Mouse (Mus musculus): ENCODE data around the gene Abcc1. TPM values are rescaled to one million over a fixed set of nuclear protein-coding genes. Genes with fewer than 3 reads are reported as not detected.
A peak's percentile ranks its signal among the peaks of the same experiment; 100 is the strongest.

Gene Abcc1
- total RNA-seq, 4 experiments from 2014 or later, result 16.3 to 20.3 (median 19.2) TPM

DNA sequence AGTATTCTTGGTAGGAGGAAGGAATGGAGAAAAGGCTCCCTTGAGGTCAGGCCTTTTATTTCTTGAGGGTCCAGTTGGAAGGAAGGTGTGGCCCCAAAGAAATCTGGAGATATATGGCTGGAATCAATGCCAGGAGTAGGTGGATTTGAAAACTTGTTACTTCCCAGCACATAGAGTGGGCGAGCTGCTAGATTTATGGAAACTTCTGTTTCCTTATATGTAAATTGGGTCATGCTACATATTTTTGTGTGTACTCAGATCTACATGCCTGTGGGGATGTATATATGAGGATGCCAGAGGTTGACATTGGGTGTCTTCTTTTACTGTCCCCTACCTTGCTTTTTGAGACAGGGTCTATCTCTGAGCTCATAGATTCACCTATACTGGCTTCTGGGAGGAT lies 14.6 kb downstream of the Abcc1 start:
- no peak for DNase-seq (ENCODE audit: low spot score in 2 of 2)

DNA sequence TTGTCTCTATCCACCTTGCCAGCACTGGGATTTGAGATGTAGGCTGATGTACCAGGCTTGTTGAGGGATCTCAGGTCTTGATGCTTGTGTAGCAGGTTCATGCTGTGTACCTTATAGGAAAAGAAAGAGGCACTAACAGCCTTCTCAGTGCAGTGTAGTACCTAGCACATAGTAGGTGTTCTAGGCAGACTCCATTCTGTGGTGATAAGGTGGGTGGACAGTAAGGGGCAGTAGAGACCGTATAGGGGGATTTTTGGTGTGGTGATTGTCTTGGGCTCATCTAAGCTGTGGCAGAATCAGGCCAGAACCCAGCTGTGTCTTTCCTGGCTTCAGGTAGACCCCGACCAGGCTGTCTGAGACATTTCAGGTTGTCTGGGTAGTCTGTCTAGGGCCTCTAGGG lies 15.0 kb downstream of the Abcc1 start:
- DNase-seq (ENCODE audit: low spot score in 2 of 2), result no peak

DNA sequence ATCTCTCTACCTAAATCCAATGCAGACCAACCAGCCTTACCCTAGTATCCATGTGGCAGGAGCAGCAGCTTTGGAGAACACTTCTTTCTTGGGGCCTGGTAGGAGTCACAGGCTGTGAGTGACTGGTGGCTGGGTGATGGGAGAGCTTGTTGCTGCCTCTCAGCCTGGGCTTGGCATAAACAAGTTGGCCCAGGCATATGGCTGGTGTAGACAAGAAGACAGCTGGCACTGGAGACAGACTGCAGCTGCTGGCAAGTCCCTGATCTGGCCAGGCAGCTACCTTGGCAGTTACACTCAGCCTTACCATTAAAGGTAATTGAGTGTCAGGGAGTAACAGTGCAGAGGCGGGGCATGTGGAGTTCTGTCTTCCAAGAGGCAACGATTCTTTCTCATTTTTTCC lies 16.0 kb downstream of the Abcc1 start:
- peak; percentile 65 to 69 for DNase-seq (ENCODE audit: low spot score in 2 of 2)

DNA sequence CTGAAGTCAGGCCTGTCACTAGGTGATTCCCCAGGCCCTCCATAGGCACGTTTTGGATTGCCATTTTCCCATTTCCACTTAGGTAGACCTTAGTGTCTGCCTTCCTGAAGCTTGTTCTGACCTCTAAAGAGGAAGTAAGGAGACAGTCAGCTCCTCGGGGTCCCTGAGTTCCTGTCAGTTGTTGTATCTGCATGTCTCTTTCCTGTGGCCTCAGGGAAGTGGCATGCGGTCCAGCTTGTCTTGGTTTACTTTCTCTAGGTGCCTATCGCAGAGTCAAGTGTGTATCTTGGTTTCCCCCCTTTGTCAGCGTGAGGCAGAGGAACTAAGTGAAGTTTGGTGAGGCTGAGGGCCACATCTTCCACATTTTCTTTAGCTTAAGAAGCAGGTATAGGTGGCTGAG lies 17.3 kb downstream of the Abcc1 start:
- DNase-seq (ENCODE audit: low spot score in 2 of 2), result no peak

DNA sequence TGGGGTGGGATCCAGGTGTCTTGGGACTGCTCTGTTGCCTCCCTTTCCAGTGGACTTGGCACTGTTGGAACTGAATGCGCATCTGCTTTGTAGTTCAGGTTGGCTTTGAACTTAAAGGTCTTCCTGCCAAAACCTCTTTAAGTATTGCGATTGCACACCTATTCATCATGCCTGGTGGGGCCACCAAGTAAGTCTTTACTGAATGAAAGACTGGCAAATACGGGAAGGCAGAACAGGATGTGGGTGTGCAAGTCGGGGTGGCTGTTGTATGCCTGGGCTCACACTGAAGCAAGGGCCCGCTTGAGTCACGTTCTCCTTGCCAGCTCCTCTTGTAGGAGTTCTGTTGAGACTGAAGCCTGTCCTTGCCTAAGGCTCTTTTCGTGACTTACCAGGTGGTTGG lies 18.5 kb downstream of the Abcc1 start:
- DNase-seq (ENCODE audit: low spot score in 2 of 2), result no peak

DNA sequence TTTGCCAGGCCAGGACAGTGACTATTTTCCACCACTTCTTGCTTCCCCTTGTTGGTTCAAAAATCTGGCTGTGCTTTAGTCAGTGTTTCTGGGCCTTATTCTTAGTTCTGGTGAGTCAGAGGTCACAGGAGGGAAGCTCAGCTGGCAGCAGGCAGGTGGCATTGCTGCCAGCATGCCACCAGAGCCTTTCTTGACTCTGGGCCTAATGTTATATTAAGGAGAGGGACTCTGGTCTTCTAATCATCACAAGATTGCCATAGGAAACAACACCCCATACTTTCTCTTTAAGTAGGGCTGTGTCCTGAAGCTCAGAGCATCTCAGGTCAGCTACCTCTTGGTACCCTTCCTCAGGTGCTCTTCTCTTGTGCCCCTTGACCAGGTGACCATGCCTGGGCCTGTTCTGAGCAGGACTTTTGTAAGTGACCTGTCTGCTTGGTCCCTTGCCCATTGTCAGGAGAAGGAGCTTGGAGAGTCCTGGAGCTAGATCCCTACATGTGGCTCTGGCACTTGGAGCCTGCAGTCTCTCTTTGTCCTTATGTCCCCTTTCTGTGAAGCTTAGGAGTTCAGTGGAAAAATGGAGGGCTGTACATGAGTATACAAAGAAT lies 19.8 kb downstream of the Abcc1 start:
- DNase-seq (ENCODE audit: low spot score in 2 of 2), result no peak

DNA sequence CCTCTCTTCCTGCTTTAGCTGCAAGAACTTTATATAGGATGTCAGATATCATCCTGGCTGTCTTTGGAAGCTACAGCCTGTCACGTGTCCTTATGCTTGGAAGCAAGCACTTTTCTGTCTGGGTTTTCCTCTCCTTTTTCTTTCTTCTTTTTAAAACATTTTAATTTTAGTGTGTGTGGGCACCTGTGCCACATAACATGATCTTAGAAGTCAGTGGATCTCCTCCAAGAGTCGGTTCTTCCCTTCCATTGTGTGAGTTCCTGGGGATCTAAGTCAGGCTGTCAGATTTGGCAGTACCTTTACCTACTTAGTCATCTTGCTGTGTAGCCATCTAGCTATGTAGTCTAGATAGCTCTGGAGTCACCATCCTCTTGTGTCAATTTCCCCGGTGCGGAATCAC lies 37.9 kb downstream of the Abcc1 start:
- DNase-seq (ENCODE audit: low spot score in 2 of 2), result no peak

DNA sequence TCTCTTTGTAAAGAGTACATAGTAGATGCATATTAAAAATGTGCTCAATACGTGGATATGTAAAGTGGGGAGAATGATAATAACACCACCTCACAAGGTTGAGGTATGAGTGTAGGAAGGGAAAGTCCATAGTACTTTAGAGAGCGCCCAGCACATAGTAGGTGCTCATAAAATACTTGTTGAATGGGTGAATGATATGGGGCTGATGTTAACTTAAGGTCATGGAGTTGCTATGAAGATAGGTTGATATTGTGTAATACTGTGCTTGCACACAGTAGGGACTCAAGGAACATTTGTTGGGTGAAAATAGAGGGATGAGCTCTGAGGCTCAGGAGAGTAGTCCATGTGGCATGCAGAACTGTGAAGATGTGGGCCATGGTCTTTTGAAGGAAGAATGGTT lies 42.1 kb downstream of the Abcc1 start:
- DNase-seq (ENCODE audit: low spot score in 2 of 2), result no peak

DNA sequence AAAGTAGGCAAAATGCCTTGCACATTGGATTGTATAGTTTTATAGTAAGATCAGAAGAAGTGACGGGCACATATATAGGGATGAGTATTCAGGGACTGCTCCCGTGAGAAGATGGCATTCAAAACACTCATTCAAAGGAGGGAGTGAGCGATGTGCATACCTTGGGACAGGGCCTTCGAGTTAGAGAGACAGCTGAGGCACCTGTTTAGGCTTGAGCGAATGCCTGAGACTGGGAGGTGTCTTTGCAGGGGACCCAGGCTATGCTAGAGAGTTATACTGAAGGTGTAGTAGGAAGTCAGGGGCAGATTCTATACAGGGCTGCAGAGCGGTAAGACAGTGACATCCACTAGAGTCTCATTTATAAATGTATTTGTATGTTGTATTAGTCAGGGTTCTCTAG lies 44.3 kb downstream of the Abcc1 start:
- DNase-seq (ENCODE audit: low spot score in 2 of 2), result no peak

DNA sequence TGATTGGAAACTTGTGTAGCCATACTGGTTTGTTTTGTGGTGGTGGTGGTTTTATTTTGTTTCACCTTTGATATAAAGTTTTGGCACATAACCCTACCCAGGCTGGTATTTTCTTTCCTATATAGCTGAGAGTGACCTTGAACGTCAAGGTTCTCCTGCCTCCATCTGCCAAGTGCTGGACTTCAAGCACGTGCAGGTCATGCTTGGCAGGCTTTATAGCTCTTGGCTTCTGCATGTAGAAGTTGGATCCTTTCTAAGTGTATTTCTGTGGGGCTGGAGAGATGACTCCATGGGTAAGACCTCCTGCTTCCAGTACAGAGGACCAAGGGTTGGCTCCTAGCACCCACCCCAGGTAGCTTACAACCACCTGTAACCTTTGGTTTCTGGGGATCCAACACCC lies 47.8 kb downstream of the Abcc1 start:
- no peak for DNase-seq (ENCODE audit: low spot score in 2 of 2)

DNA sequence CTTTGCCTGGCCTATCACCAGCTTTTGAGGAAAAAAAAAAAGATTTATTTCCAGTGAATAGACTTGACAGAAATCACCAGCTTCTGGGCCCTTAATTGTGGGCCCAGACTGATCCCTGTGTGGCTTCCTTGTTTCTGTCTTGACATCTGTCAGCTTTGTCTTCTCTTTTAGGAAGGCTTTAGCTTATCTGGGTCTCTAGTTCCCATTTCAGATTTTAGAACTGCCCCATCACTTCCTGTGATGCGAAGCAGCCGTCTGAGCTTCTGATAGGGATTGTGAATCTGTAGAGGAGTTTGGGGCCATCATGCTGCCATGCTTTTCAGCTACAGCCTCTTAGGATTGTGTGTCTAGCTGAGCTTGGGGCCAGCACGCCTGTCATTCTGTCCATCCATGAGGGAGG lies 48.4 kb downstream of the Abcc1 start:
- no peak for DNase-seq (ENCODE audit: low spot score in 2 of 2)

DNA sequence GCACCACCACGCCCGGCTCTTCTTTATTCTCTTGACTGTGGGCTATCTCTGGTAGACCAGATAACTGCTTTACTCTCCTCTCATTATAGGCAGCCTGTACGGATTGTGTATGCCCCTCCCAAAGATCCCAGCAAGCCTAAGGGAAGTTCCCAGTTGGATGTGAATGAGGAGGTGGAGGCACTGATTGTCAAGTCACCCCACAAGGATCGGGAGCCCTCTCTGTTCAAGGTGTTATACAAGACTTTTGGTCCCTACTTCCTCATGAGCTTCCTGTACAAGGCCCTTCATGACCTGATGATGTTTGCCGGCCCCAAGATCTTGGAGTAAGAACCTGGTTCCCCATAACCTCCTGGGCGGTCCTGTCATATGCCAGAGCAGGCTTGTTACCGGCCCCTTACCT lies 49.3 kb downstream of the Abcc1 start:
- DNase-seq (ENCODE audit: low spot score in 2 of 2), result no peak

DNA sequence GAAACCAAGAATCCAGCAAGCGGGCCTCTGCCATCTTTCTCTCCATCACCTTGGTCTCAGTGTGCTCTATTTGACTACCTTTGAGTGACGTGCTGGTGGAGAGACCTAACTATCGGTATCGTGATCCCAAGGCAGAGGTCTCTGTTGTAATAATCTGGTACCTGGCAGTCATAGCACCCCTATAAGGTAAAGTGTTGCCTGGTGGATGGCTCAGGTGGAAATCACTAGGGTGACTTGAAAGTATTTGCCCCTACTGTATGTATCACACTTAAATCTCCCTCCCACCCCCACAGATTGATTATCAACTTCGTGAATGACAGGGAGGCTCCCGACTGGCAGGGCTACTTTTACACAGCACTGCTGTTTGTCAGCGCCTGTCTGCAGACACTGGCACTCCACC lies 49.8 kb downstream of the Abcc1 start:
- no peak for DNase-seq (ENCODE audit: low spot score in 2 of 2)

DNA sequence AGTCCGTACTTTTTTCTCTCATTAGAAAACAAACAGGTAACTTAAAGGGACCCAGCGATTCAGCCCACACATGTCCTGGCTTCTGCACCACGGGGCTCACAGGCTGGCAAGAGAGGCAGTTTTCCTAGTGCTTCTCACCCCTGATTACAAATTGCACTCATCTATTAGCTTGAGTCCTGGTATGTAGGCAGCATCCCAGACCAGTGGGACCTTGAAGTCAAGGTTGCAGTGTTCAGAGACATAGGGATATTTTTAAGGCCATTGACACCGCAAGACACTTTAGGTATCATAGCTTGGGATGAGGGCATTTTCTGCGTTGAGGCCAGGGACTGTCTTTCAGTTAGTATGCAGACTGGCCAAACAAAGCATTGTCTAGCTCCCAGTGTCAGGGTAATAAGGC lies 51.2 kb downstream of the Abcc1 start:
- DNase-seq (ENCODE audit: low spot score in 2 of 2), result no peak

DNA sequence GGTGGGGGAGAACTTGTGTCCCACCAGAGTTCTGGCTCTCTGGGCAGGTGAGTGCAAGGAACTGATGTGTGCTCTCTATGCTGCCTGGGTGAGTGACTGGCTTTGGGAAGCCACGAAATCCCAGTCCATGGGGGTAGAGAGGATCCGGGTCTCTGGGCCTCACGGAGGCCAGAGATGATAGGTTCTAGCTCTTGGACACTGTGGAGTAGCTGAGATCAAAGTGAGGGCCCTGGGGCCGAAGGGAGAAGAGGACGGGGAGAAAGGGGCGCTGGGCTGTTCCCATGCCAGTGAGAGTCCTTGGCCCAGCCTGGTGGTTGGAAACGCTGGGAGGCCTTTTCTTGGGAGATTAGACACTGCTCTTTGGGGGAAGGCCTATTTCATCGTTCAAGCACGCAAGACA lies 53.8 kb downstream of the Abcc1 start:
- DNase-seq (ENCODE audit: low spot score in 2 of 2), result no peak

DNA sequence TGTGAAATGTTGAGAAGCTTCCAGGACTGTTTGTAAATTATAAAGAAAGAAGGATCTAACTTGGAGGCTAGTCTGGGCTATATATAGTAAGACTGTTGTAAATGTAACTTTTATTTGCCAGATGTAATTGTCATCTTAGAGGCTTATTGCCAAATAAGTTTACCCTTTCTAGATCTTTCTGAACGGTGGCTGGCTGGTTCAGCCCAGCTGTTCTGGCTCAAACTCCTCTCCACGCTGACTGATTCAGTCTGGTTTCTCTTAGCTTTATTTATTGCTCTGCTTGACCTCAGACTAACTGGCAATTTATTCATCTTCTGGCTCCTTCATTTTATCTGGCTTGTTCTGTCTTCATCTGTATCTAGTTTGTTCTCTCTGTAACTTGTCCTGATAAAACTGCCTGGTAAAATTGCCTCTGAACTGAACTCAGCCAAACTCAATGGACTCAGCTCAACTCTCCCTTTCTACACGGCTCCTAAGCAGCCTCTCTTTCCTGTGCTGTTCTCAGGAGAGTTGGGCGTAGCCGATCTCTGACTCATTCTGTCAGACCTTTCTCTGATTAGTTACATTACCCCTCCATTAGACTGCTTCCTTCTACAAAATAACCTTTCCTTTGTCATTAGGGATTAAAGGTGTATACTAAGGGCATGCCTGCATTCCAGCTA lies 55.7 kb downstream of the Abcc1 start:
- DNase-seq (ENCODE audit: low spot score in 2 of 2), result no peak

DNA sequence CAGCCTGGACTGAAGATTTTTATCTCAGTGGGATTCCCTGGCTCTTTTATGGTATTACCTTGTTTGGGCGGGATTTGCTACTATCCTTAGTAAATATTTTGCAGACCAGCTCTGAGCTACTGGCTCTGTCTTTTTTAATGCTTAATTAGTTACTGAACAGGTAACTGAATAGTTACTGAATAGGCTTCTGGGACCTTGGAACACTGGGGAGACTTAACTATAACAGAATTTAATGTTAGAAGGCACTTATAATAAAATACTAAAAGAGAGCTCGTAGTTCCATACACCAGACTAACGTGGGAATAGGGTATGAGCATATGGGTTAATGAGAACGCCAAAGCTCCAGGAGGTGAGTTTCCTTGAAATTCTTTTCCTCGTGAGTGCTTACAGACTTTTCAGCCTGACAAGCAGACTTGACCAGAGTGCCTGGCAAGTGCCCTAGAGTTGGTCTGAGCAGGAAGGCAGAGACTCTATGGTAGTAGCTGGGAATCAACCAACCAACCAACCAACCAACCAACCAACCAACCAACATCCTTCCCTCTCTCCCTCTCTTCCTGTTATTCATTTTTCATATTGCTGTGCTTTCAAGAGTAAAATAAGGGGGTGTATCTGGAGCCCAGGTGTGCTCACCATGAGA lies 59.3 kb downstream of the Abcc1 start:
- no peak for DNase-seq (ENCODE audit: low spot score in 2 of 2)

DNA sequence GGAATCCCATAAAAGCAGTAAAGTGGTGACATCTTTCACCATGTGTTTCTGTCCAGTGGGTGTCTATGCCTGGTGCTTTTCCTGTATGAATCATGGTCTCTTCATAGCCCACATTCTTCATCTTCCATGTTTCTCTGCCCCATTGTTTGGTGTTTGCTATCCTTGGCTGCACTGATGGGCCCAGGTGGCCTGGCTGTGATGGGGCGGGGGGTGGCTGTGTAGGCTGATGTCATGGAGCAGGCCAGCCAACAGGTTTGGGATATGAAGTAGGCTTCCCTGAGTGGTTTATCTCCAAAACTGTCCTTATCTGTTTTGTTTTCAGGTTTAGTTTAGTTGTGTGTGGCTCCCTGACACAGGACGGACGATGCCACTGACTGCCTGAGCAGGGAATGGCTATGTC lies 60.7 kb downstream of the Abcc1 start:
- DNase-seq (ENCODE audit: low spot score in 2 of 2), result no peak

DNA sequence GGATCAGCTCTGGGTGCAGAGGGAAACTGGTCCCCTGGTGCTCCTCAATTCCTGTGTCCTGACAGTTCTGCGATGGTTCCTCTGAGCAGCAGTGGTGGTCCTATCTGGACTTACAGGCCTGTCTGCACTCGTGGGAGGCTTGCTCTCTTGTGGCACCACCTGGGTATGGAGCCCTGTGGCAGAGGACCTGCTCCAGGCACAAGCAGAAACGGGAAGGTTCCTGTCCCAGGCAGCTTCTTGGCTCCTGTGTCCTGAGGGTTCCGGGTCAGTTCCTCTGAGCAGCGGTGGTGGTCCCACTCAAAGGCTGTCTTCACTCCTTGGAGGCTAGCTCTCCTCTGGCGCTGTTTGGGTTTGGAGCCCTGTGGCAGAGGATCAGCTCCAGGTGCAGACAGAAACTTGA lies 68.0 kb downstream of the Abcc1 start:
- DNase-seq (ENCODE audit: low spot score in 2 of 2), result no peak

DNA sequence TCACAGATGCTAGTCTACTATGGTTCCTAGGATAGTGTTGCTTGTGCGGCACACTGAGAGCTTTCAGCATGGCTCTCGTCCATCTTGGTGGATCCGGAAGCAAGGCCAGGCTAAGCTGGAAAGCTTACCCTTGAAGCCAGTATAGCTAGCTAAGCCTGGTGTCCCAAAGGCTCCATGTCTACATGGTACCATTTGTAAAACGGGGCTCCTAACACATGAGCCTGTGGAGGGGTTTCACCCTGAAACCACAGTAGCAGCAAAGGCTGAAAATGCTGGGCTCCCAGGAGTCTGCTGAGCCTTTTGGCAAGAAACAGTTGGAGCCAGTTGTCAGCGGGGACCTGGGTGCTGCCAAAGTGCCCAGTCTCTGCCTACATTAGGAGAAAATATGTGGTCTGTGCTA lies 71.6 kb downstream of the Abcc1 start:
- DNase-seq (ENCODE audit: low spot score in 2 of 2), result no peak

DNA sequence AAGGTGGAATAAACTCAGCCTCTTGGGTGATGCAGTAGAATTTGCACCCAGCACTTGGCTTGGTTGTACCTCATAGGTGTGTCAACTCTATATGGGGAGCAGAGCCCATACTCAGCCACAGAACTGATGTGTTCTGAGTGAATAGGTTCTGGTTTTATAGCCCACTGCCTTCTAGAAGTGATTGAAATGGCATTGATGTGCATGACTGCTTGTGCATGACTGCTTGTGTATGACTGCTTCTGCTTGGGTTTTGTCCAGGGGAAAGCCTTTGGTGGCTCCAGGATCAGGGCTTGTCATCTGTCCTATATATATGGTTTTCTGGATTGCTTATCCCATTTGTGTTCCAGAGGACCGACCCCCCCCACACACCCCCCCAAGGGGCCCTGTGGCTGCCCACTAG lies 74.2 kb downstream of the Abcc1 start:
- no peak for DNase-seq (ENCODE audit: low spot score in 2 of 2)

DNA sequence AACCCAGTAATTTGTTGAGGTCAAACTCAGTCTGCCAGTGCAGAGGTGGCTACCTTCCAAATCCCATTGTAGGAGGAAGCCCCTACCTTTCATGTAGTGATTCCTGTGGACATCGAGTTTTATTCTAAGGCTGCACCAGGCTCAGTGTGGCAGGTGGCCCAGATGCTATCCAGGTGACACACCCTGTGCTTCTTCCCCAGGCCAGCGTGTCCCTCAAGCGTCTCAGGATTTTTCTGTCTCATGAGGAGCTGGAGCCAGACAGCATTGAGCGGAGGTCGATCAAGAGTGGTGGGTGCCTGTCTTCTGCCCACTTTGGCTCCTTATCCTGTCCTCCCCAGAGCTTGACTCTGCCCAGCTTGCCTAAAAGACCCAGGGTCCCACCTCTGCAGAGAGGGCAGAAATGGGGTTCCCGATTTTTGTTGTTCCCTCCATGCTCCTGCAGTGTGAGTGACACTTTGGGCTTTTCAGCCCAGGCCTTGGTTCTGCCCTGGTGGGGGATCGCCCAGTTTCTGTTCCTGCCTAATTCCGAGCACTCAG lies 76.2 kb downstream of the Abcc1 start:
- no peak for DNase-seq (ENCODE audit: low spot score in 2 of 2)

DNA sequence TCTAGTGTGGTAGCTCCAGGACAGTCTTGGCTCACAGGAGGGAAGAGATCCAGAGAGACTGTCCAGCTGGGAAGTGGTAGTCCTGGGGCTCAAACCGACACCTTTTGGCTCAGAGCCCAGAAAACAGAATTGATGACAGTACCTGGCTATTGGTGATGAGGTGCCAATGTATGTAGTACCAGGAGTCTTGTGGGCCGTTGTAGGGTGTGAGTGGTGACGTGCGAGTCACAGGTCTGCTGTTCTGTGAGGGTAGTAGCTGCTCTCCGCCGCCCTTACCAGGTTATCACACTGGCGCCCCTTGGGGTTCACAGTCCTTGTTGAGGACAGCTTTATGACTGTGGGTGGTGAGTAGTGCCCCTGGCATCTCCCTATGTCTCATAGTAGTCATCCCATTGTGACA lies 77.2 kb downstream of the Abcc1 start:
- DNase-seq (ENCODE audit: low spot score in 2 of 2), result no peak
